Mouse (Mus musculus) spleen, postnatal 4 days (tissue): ENCODE results near the gene Adh1.

Experiments
- DNase-seq, 2 experiments: peaks; one replicate each; pipeline ENCODE4 v3.0.0; 2022; ENCODE audit warnings: low spot score in 2 of 2

Adh1 gene

DNA sequence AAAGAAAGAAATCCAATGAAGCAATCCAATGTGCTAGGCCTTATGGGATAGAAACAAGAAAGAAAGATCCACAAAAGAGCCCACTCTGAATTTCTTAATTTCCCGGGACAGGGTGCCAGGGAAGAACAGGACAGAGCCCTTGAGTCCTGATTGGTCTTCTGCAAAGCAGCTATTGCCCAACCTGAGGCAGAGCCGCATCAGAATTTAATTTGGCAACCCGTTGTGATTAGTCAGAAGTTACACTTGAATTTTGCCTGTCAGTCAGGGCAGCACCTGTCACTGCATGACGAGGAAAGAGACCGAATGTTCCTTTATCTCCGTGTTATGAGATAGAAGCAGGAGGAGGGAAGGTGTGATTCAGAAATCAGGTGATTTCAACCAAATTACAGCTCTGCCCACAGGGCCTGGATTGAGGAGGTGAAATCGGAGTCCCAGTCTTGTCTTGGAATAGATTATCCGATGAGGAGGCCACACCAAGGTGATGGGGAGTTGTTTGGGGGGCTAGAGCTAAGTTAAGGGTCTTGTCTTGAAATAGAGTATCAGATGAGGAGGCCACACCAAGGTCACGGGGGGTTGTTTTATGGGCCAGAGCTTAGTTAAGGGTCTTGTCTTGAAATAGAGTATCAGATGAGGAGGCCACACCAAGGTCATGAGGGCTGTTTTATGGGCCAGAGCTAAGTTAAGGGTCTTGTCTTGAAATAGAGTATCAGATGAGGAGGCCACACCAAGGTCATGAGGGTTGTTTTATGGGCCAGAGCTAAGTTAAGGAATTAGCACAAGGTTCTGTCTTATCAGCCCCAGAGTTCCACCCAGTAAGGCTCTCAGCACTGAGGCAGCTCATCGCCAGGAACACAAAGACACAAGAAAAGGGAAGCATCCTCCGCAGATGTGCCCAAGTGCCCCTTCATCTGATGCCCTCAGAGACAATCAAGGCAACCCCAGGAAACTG lies at the start of gene Adh1:
Gene Adh1, plus strand, starts transcription at position 271 of the 949 bp plus-strand sequence.
- DNase-seq: no peak

DNA sequence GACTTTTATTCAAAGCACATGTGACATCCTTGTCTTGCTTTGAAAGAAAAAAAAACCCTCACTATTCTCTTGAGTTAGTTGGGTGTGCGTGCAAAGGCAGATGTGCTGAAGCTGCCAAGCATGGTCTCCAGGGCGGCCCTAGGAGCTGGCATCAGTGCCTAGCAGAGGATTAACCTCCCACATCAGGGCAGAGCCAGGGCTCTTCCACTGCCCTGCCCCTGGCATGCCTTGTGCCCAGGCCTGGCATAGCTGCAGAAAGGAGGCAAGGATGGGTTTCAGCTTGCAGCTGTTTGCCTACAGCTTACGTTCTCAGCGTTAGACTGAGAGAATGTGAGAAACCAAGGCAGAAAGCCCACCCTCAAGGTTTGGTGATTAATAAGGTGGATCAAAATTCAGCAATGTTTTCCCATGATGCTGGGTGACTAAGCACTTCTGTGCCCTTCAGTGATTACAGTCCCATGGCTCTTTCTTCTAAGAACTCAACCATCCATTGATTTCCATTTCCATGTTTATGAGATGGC lies 48.3 kb upstream of the Adh1 start:
- DNase-seq: no peak

DNA sequence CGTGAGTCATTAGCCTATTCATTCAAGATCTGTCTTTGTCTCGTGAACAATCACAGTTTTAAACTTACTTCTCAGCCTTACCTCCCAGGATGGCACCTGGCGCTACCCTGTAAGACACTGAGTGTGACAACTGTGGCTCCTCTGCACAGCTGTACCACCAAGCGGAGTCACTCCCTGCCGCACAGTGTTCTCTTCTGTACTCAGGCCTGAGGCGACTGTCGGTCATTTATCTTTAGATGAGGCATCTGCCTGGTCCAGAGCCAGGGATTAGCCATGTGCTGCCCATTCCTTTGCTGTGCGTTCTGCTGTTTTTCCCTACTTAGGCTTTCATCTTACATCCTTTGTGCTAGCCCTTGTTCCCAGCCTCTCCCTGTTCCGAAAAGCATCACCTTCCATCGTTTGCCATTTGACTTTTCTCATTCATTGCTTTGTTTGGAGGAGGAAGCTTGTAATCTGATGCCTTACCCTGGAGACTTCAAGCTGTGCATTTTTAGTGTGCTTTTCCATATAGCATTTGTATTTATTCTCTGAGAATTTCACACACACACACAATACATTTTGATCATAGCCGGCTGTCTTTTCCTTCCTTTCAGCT lies 45.3 kb upstream of the Adh1 start:
- DNase-seq: no peak

DNA sequence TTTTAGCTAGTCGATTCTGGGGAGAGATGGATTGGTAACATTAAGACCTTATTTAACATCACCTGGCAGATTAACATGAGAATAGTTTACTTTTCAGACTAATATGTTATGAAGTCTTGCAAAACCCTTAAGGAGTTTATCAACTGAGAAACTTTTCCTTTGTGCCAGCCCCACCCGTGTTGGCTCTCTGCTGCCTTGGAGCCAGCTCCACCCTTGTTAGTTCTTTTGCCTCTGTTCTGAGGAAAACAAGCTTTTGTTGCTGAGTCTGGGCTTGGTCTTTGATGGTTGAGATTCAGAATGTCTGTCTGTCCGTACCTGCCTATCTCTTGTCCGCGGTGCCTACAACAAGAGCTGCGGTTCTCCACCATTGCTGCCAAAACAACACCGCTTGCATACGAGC lies 44.7 kb upstream of the Adh1 start:
- no peak for DNase-seq

DNA sequence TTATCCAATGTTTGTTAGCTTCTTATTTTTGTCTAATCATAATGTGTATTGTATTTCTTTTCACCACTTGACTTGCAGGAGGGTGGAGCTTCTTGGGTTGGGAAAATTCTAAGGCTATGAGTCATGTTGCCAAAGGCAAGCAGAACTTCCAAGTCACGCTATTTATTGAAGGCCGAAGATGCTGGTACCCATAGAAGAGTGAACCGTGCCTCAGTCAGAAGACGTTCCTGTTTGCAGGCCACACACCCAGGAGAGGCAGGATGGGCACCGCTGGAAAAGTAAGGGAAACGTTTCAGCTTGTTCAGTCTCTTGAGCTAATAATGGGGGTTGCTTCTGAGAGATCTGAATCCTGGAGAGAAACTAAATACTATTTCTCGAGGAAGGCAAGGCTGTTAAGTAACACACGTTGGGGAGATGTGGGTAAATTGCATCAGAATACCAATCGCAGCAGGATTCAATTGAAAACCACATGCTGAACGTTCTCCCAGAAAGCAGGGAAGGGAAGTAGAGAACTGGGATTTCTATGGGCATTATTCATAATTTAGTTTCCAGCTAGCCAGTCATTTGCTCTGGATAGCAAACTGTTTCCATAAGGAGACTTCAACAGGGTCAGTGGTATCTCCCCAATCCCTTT lies 43.0 kb upstream of the Adh1 start, which contains the start of gene Adh7:
Gene Adh7, plus strand, starts transcription at position 130 of the 634 bp plus-strand sequence.
- DNase-seq: no peak

DNA sequence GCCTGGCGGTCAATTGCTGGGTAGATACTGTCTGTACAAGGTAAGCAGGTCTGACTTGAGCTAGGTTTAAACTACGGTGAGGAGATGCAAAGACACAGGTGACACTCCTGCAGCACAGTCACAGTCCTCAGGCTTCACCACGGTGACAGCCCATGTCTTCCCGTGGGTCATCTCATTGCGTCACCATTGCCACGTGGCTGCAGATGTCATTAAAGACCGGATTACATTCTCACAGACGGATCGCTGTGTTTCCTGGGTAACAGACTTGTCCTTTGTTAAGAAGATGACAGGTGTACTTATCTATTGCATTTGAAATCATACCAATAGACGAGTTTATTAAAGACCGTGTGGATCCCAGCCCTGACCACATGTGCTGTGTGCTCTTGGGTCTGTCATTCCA lies 39.7 kb upstream of the Adh1 start:
- DNase-seq: no peak

DNA sequence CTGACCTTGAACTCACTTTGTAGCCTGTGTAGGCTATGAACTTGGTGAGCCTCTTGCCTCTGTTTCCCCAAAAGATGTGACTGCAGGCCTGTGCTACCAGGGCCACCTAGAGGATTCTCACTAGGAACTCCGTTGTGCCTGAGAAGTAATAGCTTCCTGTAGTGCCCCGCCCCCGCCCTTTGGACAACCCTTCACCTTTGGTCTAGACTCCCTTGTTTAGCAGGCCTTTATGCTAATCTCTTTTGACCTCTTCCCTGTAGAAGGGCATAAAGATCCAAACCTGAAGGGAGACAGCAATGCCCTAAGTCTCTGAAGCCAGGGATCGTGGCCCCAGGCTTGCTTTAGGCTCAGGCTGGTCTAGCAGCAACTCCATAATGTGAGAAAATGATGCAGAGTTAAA lies 38.3 kb upstream of the Adh1 start:
- DNase-seq: no peak

DNA sequence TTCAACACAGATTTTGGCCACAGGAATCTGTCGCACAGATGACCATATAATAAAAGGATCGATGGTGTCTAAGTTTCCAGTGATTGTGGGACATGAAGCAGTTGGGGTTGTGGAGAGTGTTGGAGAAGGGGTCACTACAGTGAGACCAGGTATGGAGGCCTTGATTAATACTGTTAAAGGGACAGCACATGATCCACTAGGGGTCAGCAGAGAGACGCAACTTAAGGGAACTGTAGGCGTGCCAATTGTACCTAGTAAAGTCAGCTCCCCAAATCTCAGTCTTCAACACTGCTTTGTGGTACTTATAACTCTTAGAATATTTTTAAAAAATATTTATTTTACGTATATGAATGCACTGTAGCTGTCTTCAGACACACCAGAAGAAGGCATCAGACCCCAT lies 37.8 kb upstream of the Adh1 start:
- peak; percentile 34 to 73 for DNase-seq

DNA sequence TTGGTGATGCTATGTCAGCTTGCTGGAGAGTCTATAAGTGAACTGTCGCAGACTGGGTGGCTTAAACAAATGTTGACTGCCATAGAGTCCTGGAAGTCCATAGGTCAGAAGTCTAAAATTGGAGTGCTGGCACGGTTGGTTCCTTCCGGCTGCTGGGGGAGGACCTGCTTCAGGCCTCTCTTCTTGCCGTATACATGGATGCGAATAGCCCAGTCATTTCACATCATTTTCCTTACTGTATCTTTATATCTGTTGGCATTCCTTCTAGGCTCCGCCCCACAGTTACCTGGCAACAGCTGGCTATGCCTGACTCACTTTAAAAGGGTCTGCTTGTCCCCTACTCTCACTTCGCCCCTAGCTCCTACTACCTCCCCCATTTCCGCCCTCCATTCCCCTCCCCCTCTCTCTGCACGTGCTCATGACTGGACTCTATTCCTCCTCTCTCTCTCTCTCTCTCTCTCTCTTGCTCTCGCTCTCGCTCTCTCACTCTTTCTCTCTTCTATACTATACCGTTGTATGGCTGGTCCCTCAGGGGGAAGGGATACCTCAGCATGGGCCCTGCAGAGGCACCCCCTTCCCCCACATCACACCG lies 36.3 kb upstream of the Adh1 start:
- DNase-seq: no peak

DNA sequence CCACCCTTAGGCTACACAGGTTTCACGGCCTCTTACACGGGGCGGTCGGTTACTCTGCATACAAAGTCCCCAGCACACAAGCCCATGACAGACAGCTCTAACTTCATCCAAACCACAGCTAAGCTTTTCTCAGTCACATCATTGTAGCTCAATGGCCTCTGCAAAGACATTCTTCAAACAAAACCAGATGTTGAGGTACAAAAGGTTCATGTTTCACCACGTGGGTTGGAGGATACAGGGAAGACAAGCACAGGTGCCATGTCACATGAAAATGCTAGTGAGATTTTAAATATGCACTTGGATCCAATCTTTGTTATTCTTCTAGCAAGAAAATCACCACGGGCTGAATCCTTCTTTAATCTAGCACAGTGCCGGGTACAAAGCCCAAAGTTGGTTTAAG lies 35.5 kb upstream of the Adh1 start:
- no peak for DNase-seq

DNA sequence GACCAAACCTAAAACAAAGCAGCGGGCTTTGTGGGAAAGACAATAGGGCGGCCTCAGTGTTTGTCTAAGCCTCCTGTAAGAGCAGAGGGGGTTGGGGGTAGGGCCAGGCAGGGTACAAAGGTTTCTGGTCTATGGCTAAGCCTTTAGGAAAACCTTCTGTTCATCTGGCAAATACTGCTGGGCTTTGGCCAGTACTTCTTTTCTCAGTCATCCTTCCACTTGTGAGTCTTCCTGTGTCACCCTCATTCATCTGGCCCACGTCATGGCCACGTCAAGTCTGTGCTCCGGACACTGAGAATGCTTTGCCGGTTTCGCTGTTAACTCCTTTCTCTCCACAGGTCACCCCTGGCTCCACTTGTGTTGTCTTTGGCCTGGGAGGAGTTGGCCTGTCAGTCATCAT lies 34.9 kb upstream of the Adh1 start:
- no peak for DNase-seq

DNA sequence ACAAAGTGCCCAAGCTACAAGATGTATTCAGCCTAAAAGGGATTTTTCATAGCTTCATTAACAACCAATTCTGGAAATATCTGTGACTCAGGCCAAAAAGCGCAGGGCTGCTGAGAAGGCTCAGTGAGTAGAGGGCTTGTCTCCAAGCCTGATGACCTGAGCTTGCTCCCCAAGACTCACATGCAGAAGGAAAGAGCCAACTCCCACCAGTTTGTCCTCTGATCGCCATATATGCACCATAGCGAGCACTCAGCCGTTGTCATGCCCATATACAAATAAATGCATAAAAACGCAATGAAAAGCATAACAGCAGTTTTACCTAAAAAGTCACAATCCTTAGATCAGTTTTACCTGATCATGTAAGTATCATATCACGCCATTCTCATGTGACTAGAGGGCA lies 34.3 kb upstream of the Adh1 start:
- DNase-seq: no peak

DNA sequence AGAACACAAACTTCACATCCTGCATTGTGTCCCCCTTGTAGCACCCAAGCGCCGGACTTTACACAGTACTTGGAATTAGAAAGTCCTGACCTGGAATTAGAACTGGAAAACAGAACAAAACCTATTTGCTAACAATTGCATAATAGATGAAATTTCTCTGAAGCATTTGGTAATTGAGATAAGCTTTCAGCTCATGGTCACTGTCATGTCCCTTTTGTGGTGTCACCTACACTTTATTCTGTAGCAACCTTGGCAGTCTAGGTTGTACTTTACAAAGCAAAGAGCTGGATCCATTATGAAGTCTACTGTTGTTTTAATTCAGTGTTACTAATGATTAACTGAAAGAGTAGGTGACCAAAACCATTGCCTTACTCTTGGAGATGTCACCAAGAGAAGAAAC lies 33.7 kb upstream of the Adh1 start:
- no peak for DNase-seq

DNA sequence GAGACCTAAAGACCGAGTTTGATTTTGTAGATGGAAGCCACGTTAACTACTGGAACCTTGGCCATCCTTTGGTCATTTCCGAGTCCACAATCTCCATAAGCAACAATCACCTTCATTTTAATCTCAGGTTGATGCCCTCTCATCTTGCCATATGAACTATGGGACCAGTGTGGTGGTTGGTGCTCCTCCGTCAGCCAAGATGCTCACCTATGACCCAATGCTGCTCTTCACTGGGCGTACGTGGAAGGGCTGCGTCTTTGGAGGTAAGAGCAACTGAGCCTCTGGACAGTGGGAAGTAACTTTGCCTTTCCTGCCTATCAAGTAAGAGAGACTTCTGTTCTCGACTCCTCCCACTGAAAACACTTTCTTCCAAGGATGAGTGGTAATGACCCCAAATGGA lies 33.0 kb upstream of the Adh1 start:
- DNase-seq: no peak

DNA sequence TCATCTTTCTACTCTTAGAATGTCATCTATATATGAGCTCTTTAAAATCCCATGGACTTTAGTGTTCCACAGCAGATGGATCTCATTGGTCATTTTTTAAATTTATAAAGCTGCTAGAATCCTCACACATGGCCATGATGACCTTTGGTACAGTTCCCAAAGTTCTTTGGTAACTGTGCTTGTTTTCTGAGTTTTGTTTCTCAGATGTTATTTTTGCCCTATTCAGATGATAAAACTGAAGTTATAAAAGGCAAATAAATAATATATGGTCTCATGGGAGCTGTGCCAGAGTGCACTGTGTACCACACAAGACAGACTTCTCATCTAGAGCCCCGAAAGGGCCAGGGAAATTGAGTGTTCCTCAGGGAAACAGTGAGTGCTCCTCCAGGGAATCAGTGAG lies 31.3 kb upstream of the Adh1 start:
- DNase-seq: no peak

DNA sequence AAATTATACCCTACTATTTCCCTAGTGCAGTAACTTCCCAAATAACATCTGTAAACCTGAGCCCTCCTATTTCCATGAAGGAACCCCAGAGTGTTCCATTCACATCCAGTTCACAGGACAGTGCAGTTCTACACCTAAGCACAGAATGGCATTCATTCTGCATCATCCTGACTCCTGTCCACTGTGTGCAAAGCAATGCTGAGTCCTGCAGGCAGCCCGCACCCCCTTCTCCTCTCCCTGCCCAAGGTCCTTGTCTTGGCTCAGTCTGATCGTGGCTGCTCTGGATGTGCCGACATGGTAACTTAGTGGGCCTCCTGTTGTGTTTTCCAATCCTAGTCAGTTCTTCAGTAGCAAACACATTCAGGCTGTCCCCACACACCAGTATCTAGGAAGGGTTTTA lies 30.5 kb upstream of the Adh1 start:
- DNase-seq: no peak

DNA sequence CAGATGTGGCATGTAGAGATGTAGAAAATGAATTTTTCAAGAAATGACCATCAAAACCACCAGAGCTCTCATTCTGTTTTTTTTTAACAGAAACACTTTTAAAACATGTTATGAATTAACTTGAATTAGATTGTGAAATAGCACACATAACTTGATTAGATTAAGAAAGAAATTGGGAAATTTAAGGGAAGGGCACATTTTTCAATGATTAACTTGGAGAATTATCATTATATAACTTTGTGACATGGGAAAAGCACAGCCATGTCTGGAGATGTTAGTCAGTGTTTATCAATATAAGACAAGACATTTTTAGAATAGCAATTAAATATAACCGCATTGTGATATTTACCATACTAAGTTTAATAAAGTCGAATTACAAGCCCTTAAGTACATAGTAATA lies 29.3 kb upstream of the Adh1 start:
- no peak for DNase-seq

DNA sequence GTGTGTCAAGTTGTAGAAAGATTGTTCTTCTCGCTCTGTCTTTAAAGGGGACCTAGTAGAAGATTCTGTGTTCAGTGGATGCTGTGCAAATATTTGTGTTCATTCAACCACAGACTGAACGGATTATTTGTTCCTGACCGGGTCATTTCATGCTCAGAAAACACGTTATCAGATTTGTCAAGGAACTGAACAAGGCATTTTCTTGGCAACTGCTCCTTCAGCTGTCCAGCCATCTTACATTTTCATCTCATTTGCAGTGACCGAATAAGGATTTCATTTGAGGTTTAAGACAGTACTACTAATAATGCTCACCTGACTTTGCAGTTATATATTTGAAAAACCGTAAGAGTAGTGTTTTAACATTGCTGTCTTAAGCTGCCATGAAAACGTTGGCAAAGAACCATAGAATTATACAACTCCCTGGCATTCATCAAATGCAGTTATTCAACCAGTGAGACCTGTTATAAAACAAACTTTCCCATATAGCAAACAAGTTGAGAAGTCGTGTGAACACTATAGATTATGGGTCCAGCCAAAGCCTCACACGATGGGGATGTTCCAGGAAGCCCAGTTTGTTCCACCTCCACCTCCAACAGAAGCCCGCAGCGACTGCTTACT lies 24.1 kb upstream of the Adh1 start:
- no peak for DNase-seq

DNA sequence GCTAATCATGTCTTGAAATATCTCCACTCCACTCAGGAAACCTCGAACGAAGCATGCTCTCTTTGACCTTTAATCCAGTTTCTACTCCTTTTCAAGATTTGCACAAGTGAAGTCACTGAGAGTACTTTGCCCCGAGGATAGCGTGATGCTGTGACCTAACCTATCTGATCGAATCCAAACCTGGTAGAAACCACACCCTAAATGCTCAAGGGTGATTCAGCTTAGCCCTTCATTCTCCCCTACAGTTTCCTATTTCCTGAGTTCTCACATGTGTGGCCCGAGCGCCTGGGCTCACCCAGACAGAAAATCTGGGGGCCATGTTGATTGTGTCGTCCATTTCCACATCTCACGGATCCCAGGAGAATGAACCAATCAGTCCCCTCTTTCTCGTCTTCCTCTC lies 22.7 kb upstream of the Adh1 start:
- DNase-seq: no peak

DNA sequence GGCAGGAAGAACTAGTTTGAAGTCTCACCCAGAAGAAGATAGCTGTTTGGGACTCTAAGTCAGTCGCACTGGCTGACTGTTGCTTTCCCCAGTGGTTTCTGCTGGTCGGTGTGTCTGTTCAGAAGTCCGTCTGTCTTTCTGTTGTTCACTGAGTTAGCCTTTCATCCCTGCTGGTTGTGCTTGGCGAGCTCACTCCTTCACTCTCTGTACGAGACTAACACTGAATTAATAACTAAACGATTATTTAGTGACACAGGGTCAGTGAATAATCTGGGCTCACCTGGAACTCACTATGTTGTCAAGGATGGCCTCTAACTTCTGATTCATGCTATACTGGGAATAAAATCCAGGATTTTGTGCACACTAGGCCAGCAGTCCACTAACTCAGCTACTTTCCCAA lies 21.3 kb upstream of the Adh1 start:
- DNase-seq: no peak

DNA sequence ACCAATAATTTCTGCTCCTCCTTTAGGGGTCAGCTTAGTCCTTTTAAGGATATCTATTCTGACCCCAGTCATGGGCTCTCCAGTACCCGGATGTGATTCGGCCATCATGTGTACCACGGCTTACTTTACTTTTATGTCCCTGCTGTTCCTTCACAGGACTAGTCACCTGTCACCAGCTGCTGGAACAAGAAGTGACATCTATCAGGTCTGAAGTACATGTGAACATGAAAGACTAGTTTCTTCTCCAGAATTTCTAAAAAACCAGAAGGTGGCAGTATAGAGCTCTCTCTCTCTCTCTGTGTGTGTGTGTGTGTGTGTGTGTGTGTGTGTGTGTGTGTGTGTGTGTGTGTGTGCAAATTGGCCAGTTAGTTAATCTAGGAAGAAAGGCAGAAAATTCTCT lies 20.4 kb upstream of the Adh1 start:
- no peak for DNase-seq

DNA sequence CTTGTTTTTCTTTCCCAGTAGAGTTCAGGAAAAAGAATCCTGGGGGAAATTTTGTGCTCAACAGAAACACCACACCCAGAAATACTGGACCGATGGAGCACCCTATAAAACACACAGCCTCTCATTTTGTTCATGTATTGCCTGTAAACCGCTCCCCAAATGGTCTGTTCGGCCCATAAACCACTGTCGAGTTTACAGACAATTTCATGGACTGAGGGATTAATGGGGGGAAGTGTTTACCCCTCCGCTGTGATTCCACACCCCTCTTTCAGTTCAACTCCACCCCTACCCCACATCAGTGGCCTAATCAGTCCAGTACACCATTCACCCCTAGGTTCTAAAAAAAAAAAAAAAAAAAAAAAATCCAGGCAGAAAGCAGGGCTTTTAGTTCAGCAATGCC lies 19.8 kb upstream of the Adh1 start:
- DNase-seq: no peak
